Mouse (Mus musculus) G1E (cell line): ENCODE data around the gene Taldo1. TPM values are rescaled to one million over a fixed set of nuclear protein-coding genes. Genes with fewer than 3 reads are reported as not detected.

Experiments used
- ATAC-seq: 2 replicates; pipeline ENCODE4 v1.8.0; 2016; ENCODE audit warnings: mild to moderate bottlenecking; ENCODE audit not compliant: insufficient number of reproducible peaks, poor library complexity, low FRiP score, severe bottlenecking; ENCODE audit errors: extremely low read depth
- DNase-seq: peaks from one replicate; pipeline ENCODE4 v3.0.0; 2012; ENCODE audit warnings: low spot score
- H3K27me3 ChIP-seq: 2 replicates; pipeline ENCODE4 v1.6.1; 2012; ENCODE audit warnings: mild to moderate bottlenecking, low read length, inconsistent platforms; ENCODE audit not compliant: insufficient read depth
- H3K36me3 ChIP-seq: replicated peaks from 2 replicates; pipeline ENCODE3; 2012; ENCODE audit warnings: mild to moderate bottlenecking, inconsistent platforms
- H3K4me1 ChIP-seq: 2 replicates; pipeline ENCODE4 v1.6.1; 2012; ENCODE audit warnings: low read depth, low read length, inconsistent platforms, mixed read lengths; ENCODE audit not compliant: insufficient read depth
- H3K4me3 ChIP-seq: 2 replicates; pipeline ENCODE4 v1.5.1; 2012; ENCODE audit warnings: low read depth, mild to moderate bottlenecking, inconsistent platforms, low read length, moderate library complexity, mixed read lengths
- H3K9me3 ChIP-seq: replicated peaks from 2 replicates; pipeline ENCODE4 v1.6.1; 2012; ENCODE audit warnings: inconsistent platforms
- CTCF ChIP-seq: IDR thresholded peaks from 2 replicates; pipeline ENCODE4 v1.5.1; 2012; ENCODE audit warnings: low read depth, low read length, inconsistent platforms, mixed read lengths
- GATA1 ChIP-seq: IDR thresholded peaks from 2 replicates; pipeline ENCODE4 v1.6.1; 2012; ENCODE audit warnings: borderline replicate concordance, low read length, inconsistent platforms, mixed read lengths
- GATA2 ChIP-seq: IDR thresholded peaks from 2 replicates; pipeline ENCODE4 v1.6.1; 2012; ENCODE audit warnings: low read depth, low read length, inconsistent platforms, borderline replicate concordance
- POLR2AphosphoS5 ChIP-seq: IDR thresholded peaks from 2 replicates; pipeline ENCODE4 v1.6.1; 2012; ENCODE audit warnings: low read depth, low read length, inconsistent platforms; ENCODE audit not compliant: insufficient replicate concordance
- TAL1 ChIP-seq: conservative IDR thresholded peaks from 2 replicates; pipeline ENCODE4 v1.6.1; 2012; ENCODE audit warnings: low read depth, low read length, inconsistent platforms, mixed read lengths
- polyA plus RNA-seq: library from polyadenylated mRNA; stranded (reverse); fragments of >175 nt; gene quantifications from 2 replicates; pipeline ENCODE4 v1.2.3, GENCODE M21; 2012
- total RNA-seq, 2 experiments: library from RNA; stranded (forward) in 1 of 2; stranded (reverse) in 1 of 2; fragments of 200-1000 nt in 1 of 2; fragments of >200 nt in 1 of 2; fragmentation: Nextera tagmentation in 1 of 2; gene quantifications; 2 replicates each; pipeline ENCODE4 v1.2.3; 2014 to 2017

The Taldo1 gene
- total and polyA plus RNA-seq, 3 experiments, result 59.1 to 514 (median 336) TPM

GRCm38 (mm10) chr7:141432741-141433516 lies 40.9 kb downstream of the Taldo1 start:
- Histone ChIP-seq H3K36me3 (peaks cover 68% of the 10 kb centered on the region), H3K4me1 (peaks cover 86% of the 10 kb centered on the region), H3K9me3 (no peaks in the 10 kb centered on the region), H3K4me3 (peak overlapping the region; percentile 25; the same call in 1 of the 2 replicates), H3K27me3 (peaks cover 3% of the 10 kb centered on the region; the same call in 1 of the 2 replicates)
- no peak for ATAC-seq
- TF ChIP-seq POLR2AphosphoS5 (no peak), TAL1 (no peak), GATA2 (no peak), CTCF (no peak), GATA1 (no peak)
- DNase-seq, result no peak

DNA sequence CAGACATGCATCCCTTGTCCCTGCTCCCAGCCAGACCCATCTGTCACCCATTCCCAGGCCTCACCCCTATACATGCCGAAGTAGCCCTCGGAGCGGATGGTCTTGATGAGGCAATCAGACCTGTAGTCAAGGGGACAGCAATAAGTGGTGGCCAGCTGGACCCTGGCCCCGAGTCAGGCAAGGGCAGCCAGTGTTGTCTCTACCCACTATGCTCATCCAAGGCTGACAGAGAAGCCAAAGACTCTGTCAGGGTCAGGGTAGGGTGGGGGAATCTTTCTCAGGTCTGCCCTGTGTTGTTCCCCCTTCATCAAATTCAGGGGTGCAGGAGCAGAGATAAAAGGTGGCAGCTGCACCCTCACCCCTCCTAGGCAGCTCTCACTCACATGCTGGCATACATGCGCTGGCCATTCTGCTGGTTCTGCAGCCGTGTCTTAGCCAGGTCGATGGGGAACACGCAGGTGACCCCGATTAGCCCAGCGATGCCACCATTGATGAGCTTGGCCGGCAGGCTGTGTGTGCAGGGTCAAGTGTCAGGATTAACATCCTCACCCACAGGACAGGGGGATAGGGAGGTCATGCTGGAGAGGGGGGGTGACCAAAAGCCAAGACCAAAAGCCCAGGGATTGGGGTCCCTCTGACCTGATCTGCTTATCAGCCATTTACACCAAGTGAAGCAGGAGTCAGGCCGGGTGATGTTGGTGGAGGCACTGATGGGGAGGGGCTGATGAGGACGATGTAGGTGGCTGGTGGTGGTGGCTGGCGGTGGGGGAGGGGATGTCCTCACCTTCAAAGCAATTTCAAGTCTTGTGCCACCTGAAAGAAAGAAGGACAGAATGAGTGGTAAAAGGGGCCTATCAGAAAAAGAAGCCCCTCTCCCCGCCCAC lies 41.8 kb downstream of the Taldo1 start:
- H3K4me3 ChIP-seq, result peak overlapping the region; percentile 70; the same call in 1 of the 2 replicates
- peaks cover 77% of the 10 kb centered on the region for H3K36me3 ChIP-seq
- TF ChIP-seq GATA2 (no peak), CTCF (no peak), POLR2AphosphoS5 (no peak)
- peaks cover under 1% of the 10 kb centered on the region; the same call in 1 of the 2 replicates for H3K27me3 ChIP-seq
- no peaks in the 10 kb centered on the region for H3K9me3 ChIP-seq
- peaks cover 83% of the 10 kb centered on the region for H3K4me1 ChIP-seq
- DNase-seq (no peak), ATAC-seq (no peak)

GRCm38 (mm10) chr7:141434464-141434863 lies 42.5 kb downstream of the Taldo1 start:
- Histone ChIP-seq H3K36me3 (peaks cover 80% of the 10 kb centered on the region), H3K9me3 (no peaks in the 10 kb centered on the region), H3K4me3 (peak overlapping the region; percentile 70), H3K27me3 (no peaks in the 10 kb centered on the region; the same call in 1 of the 2 replicates), H3K4me1 (peaks cover 83% of the 10 kb centered on the region)
- ATAC-seq (no peak), DNase-seq (peak; percentile 29)
- TF ChIP-seq CTCF, result no peak

DNA sequence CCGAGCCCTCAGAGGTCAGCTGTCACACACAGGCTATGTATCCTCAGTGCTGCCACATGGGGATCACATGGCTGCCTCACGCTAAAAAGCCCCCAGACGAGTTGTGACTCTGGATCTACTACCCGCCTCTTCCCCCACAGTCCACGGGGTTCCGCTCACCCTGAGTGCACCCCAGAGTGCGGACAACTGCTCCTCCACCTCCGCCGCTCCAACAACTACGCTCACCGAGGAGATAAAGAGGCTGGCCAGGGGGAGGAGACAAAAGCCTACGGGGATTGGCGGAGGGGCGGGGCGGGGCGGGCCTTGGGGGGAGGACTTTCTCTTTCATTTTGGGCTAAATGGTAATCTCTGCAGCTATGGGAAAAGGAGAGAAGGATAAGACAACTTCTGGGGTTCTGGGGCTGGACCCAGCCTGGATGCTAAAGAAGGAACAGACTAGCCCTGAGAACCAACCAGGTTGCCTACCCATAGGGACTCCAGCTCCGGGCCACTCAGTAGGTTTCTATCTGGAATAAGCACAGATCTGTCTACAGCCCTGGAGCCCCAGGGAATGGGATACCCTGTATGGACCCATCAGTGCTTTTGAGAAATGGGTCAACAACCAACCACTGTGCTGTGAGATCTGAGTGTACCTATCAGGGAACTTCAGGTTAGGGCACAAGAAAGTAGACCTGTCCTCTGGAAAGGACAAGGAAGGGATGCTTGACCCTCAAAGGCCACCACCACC lies 43.3 kb downstream of the Taldo1 start:
- Histone ChIP-seq H3K4me3 (peak overlapping the region; percentile 70), H3K4me1 (peaks cover 83% of the 10 kb centered on the region)

DNA sequence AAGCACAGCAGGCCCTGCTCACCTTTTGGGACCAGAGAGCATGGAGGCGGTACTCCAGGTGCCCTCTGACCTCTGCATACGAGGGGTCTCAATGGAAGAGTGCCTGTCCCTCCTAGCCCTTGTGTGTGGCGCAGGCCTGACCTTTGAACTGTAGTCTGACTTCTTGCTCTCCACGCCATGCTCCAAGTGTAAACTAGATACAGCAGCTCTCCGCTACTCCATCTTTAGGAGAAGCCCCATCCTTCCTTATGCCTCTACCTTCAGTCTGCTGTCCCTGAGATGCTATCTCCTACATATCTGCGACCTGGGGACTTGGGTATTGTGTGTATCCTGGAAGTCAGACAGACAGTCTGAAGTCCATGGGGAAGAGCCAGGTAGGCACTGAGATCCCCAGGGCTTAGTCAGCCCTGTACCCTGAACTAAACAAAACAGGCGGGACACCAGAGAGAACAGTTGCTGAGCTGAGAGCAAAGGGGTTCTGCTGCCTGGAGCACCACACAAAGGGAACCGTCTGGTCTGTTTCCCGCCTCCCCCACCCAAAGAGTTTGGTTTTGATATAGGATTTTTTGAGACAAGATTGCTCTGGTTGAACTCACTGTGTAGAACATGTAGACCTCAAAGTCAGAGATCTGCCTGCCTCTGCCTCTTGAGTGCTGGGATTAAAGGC lies 44.0 kb downstream of the Taldo1 start:
- peak overlapping the region; percentile 70; the same call in 1 of the 2 replicates for H3K4me3 ChIP-seq
- ATAC-seq, result no peak
- H3K4me1 ChIP-seq, result peaks cover 89% of the 10 kb centered on the region
- TF ChIP-seq POLR2AphosphoS5, result no peak
- no peaks in the 10 kb centered on the region for H3K9me3 ChIP-seq
- H3K27me3 ChIP-seq, result no peaks in the 10 kb centered on the region; the same call in 1 of the 2 replicates
- no peak for DNase-seq
- H3K36me3 ChIP-seq, result peaks cover 82% of the 10 kb centered on the region

More for the DNA sequence above, 43.3 kb downstream of the Taldo1 start:
- TF ChIP-seq TAL1, result no peak
- TF ChIP-seq CTCF, result no peak
- no peak for TF ChIP-seq POLR2AphosphoS5
- no peak for TF ChIP-seq GATA1
- TF ChIP-seq GATA2, result no peak
- Histone ChIP-seq H3K36me3 (peaks cover 82% of the 10 kb centered on the region), H3K9me3 (no peaks in the 10 kb centered on the region), H3K27me3 (no peaks in the 10 kb centered on the region; the same call in 1 of the 2 replicates)
- DNase-seq (peak; percentile 78), ATAC-seq (peak; percentile 71)

- peaks cover 92% of the 10 kb centered on the region for H3K4me1 ChIP-seq
- DNase-seq (no peak), ATAC-seq (no peak)
- no peaks in the 10 kb centered on the region; the same call in 1 of the 2 replicates for H3K27me3 ChIP-seq
- no peaks in the 10 kb centered on the region for H3K9me3 ChIP-seq
- H3K36me3 ChIP-seq, result peaks cover 82% of the 10 kb centered on the region
- peak overlapping the region; percentile 79 for H3K4me3 ChIP-seq
- TF ChIP-seq CTCF (no peak), POLR2AphosphoS5 (no peak), GATA1 (no peak), TAL1 (no peak)
Measured at GRCm38 (mm10) chr7:141436523-141436892, 44.5 kb downstream of the Taldo1 start.
